Mouse (Mus musculus) hindbrain, embryonic 12.5 days (tissue): Measurements from ENCODE around the gene Thra. TPM values are rescaled to one million over a fixed set of nuclear protein-coding genes. Genes with fewer than 3 reads are reported as not detected.

Experiments used
- ATAC-seq: fragments of 200-750 bp; cut with Nextera tagmentation; 2 replicates; pipeline ENCODE4 v1.8.0; 2017; ENCODE audit warnings: moderate TSS enrichment; ENCODE audit not compliant: low FRiP score
- H3K27ac ChIP-seq: fragments of 300-500 bp; sonication (generic); 2 replicates; pipeline ENCODE4 v1.5.1; 2016; ENCODE audit warnings: mild to moderate bottlenecking
- H3K27me3 ChIP-seq: fragments of 300-500 bp; sonication (generic); 2 replicates; pipeline ENCODE4 v1.6.1; 2016; ENCODE audit warnings: mild to moderate bottlenecking
- H3K36me3 ChIP-seq: fragments of 300-500 bp; sonication (generic); 2 replicates; pipeline ENCODE4 v1.6.1; 2016; ENCODE audit warnings: mild to moderate bottlenecking
- H3K4me1 ChIP-seq: fragments of 300-500 bp; sonication (generic); 2 replicates; pipeline ENCODE4 v1.6.1; 2016
- H3K4me2 ChIP-seq: fragments of 300-500 bp; sonication (generic); replicated peaks from 2 replicates; pipeline ENCODE4 v1.6.1; 2016; ENCODE audit warnings: mild to moderate bottlenecking
- H3K4me3 ChIP-seq: fragments of 300-500 bp; sonication (generic); 2 replicates; pipeline ENCODE4 v1.5.1; 2016; ENCODE audit warnings: mild to moderate bottlenecking
- H3K9ac ChIP-seq: fragments of 300-500 bp; sonication (generic); 2 replicates; pipeline ENCODE4 v1.6.1; 2016; ENCODE audit warnings: mild to moderate bottlenecking, moderate library complexity
- H3K9me3 ChIP-seq: fragments of 300-500 bp; sonication (generic); replicated peaks from 2 replicates; pipeline ENCODE4 v1.6.1; 2016; ENCODE audit warnings: mild to moderate bottlenecking
- WGBS: fragments of 180-500 bp; shearing (Covaris S2); methylation state at CpG from one replicate; pipeline ENCODE4 v1.1.7; 2016; 5-methylcytosine and 5-hydroxymethylcytosine counted together
- polyA plus RNA-seq: library from polyadenylated mRNA; unstranded; fragments of >200 nt; fragmentation: Nextera tagmentation; extraction: Ambion mirVana; gene quantifications from 2 replicates; pipeline ENCODE4 v1.2.1, GENCODE M21; 2016

Thra gene
- polyA plus RNA-seq, 1 experiment from 2014 or later: 68.4 TPM

DNA sequence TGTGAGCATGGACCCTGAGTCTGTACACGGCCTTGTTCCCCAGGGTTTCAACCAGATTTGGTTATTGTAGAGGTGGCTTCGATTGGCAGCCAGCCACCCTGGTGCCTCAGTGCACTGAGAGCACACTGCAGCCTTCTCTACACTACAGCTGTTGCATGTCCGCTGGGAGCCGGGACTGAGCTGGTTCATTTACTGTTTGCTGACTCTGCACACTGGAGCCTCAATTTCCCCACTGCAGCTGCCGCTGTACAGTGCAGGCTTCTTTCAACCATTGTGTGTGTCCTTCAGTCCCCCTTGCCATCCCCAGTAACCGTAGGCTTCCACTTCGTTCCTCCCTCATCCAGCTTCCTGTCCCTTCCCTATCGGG, 429 bp upstream of the Thra start:
- H3K36me3 ChIP-seq: no peaks in the 10 kb centered on the region

DNA sequence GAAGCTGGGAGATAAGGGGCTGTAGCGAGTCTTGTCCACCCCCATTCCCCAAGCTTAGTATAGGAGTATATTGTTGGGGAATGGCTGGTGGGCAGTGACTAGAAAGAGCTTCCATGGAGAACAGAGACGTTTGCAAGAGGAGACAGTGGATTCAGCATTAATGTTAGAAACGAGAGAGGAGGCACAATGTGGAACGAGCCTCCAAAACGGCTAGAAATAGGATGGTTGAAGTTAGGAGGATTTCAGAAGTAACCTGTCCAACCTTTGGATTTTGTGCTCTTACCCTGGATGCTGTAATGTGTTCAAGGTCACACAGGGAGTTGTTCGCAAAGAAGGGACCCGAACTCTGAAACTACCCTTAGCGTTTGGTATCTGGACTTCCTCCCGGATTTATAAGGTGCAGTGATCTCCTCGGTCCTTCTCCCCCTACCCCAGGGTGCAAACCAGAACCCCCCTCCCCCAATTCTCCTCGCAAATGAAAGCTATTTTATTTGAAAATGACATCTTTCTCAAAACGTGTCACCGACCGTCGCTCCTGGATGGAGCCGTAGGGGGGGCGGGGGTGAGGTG, 698 bp downstream of the Thra start:
- H3K9me3 ChIP-seq: no peaks in the 10 kb centered on the region
- H3K4me2 ChIP-seq: peak overlapping the region; percentile 88
- H3K4me3 ChIP-seq: peak overlapping the region; percentile 83
- no peaks in the 10 kb centered on the region for H3K27me3 ChIP-seq
- H3K36me3 ChIP-seq: no peaks in the 10 kb centered on the region
- under 1% methylated on average over 17 of the region's 17 CpGs for WGBS
- H3K9ac ChIP-seq: peak overlapping the region; percentile 94
- peaks cover 70% of the 10 kb centered on the region for H3K4me1 ChIP-seq
- peak overlapping the region; percentile 99 for H3K27ac ChIP-seq
- ATAC-seq: no peak

More for the DNA sequence above, 429 bp upstream of the Thra start:
- H3K4me3 ChIP-seq: peak overlapping the region; percentile 83
- H3K4me1 ChIP-seq: peaks cover 59% of the 10 kb centered on the region
- H3K9ac ChIP-seq: 0 out of 2 replicates have a peak overlapping the region, but pooled peaks have one; percentile 94
- no peaks in the 10 kb centered on the region for H3K27me3 ChIP-seq
- 0 out of 2 replicates have a peak, but pooled peaks have one; percentile 9 for ATAC-seq
- WGBS: 4% methylated on average over 8 of the region's 8 CpGs
- peak overlapping the region; percentile 88 for H3K4me2 ChIP-seq
- H3K9me3 ChIP-seq: no peaks in the 10 kb centered on the region
- H3K27ac ChIP-seq: peak overlapping the region; percentile 99

DNA sequence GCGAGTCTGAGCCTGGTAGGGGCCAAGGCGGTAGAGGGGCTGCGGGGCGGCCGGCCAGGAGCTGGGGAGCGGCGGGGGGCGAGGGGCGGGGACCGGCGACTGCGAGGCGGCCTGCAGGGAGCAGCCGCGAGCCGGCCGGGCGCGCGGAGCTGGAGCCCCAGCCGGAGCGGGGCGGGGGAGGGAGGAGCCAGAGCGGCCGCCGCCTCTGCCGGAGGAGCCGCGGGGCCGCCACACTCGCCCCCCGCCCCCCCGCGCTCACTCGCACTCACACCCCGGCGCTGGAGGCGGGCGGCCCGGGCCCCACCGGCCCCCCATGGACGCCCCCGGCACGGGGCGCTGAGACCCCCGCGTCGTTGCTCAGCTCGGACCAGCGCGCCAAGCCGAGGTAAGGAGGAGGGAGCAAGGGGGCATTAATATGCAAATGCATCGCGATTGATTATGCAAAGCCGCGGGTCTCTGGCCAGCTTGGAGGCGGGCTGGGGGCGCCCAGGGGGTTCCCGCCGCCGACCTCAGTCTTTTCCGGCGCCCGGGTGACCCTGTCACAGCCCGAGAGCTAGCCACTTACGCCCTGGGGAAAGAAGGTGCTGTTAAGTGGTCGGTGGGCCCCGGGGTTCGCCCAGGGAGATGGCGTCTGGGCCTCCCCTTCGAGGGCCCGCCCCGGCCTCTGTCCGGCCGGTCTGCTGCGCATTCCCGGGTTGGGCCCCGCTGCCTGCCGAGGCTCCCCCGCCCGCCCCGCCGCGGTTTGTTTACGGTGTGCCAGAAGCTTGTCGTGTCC, 1.4 kb downstream of the Thra start:
- H3K4me3 ChIP-seq: peak overlapping the region; percentile 83
- no peaks in the 10 kb centered on the region for H3K9me3 ChIP-seq
- peaks cover 77% of the 10 kb centered on the region for H3K4me1 ChIP-seq
- peak overlapping the region; percentile 94 for H3K9ac ChIP-seq
- H3K27ac ChIP-seq: peak overlapping the region; percentile 99
- WGBS: under 1% methylated on average over 58 of the region's 86 CpGs
- no peaks in the 10 kb centered on the region for H3K36me3 ChIP-seq
- no peaks in the 10 kb centered on the region for H3K27me3 ChIP-seq
- peak overlapping the region; percentile 88 for H3K4me2 ChIP-seq
- peak; percentile 71 for ATAC-seq

DNA sequence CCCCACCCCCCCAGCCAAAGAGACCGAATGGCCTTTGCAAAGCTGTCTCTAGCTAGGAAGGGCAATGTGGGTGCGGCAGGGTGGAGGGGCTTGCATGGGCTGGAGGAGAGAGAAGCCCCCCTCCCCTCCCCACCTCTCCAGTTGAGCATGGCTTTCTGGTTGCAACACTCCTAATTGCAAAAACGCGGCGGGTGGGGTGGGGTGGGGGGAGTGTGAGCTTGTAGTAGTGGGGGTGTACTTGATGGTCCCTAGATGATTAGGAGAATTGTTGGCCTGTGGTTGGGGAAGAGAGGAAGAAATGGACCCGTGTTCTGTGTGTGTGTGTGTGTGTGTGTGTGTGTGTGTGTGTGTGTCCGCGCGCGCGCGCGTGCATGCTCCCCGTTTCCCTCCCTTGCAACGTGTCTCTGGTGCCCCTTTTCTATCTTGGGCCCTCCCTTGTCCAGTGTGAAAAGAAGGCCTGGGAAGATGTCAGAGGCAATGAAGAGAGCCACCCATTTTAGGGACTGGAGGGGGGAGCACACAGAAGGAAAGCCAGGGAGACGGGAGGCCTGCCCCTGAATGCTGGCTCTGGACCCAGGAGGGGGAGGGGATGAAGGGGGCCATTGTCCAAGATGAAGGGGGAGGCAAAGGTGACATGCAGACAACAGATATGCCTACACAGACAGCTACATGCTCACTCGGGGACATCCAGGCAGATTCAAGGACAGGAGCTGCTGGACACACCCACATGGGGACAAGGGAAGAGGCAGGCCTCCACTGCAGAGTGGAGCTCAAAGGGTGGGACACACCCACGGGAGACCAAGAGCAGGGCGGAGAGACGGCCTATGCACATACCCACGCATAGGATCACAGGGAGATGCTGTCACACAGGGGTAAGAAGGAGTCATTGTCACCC, 2.2 kb downstream of the Thra start:
- ATAC-seq: peak; percentile 10; the same call in 1 of the 2 replicates
- Histone ChIP-seq H3K9ac (peak overlapping the region; percentile 94), H3K4me3 (peak overlapping the region; percentile 83), H3K4me2 (peak overlapping the region; percentile 88), H3K9me3 (no peaks in the 10 kb centered on the region), H3K4me1 (peaks cover 85% of the 10 kb centered on the region), H3K27me3 (no peaks in the 10 kb centered on the region), H3K27ac (peak overlapping the region; percentile 99), H3K36me3 (no peaks in the 10 kb centered on the region)
- 3% methylated on average over 13 of the region's 21 CpGs for WGBS

DNA sequence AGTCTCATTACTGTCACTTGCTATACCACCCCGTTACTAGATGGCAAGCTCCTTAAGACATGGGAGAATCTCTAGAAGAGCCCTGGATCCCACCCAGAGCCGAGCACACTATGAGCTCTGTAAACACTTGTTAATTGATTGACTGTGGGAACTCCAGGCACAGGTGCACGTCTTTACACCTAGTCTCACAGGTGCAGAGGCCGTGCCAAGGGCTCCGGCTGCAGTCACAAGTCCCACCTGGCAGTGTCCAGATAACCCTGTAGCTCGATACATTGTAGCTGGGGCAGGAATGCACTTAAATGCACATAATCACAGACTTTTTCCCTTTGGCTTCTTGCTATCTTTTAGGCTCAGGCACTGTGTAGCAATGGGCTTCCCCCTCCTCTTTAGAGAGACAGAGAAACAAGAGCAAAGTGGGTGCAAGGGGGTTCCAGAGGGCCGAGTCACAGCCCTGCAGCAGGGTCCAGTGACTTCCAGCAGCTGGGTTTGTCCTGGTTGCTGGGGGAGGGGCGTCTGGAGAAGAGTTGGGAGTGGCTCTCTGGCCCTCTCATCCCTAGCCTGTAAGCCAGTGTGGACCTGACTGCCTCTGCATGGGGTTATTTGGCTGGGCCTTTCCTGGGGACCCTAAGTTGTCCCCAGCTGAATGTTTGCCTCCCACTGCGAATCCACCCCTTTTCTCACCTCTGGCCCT, 3.4 kb downstream of the Thra start:
- Histone ChIP-seq H3K9ac (peak overlapping the region; percentile 94), H3K27me3 (no peaks in the 10 kb centered on the region), H3K27ac (peak overlapping the region; percentile 99), H3K36me3 (no peaks in the 10 kb centered on the region), H3K4me1 (peaks cover 88% of the 10 kb centered on the region), H3K4me3 (peak overlapping the region; percentile 83), H3K4me2 (peak overlapping the region; percentile 88), H3K9me3 (no peaks in the 10 kb centered on the region)
- no peak for ATAC-seq
- WGBS: 5% methylated on average over 9 of the region's 9 CpGs

DNA sequence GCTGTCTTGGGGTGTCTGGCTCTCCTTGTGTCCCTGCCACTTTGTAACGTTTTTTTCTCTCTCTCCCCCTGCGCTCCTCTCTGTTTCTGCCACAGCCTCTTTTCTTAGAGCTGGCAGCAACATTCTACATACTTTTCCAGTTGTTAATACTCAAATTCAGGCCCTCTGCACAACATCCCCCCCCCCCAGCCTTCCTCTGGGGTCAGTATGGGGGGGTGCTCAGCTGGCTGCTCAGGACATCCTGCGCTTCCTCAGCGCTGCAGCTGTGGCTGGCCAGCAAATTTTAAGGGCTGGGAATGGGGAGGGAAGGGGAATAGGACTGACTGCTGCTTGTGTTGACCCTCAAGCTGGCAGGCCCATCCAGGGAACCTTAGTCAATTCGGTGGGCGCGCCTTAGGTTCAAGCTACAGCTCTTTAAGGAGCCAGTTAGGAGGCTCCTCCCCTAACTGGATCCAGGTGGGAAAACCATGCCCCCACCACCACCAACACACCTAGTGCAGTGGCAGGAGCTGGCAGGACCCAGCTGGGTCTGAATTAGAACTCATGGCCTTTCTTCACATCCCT, 4.1 kb downstream of the Thra start:
- ATAC-seq: no peak
- H3K9ac ChIP-seq: peak overlapping the region; percentile 94
- H3K4me2 ChIP-seq: peak overlapping the region; percentile 88
- H3K4me3 ChIP-seq: peak overlapping the region; percentile 83
- peak overlapping the region; percentile 99 for H3K27ac ChIP-seq
- no peaks in the 10 kb centered on the region for H3K36me3 ChIP-seq
- H3K4me1 ChIP-seq: peaks cover 90% of the 10 kb centered on the region
- WGBS: 37% methylated on average over 7 of the region's 7 CpGs
- H3K9me3 ChIP-seq: no peaks in the 10 kb centered on the region
- no peaks in the 10 kb centered on the region for H3K27me3 ChIP-seq

DNA sequence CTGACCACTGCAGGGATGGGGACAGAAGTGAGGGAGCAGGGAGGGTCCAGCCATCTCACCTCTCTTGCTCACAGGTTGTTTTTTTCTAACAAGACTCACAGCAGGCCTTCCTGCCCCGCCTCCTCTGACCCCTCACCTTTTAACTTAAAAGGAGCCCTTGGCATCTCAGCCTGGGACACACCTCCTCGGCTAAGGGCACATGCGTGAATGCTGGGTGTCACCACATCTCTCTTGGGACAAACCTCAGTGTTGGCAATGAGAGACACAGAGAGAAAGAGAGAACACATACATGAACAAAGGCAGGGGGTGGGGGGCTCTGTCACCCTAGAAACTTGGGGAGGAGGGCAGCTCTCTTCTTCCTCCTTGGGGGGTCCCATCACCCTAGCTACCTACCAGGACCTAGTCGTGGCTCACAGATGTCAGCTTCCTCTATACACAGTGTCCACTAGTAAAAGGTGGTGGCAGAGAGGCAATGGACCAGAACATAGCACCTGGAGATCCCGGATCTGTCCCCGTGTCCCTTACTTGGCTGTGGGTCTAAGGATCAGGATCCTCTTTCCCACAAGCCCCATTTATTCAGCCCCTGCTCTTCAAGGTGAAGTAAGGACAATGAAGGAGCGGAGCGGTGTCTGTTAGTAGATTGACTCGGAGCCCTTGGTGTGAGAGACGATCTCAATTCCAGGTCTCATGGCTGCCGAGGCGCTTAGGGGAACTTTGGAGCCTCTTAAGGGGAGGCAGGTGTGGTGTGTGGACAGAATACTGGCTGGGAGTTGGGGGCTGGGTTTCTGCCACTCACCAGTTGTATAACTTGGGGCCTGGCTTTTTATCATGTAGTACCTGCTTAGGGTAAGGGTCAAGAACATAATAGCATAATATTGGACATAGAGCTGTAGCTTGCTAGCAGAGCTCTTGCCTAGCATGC, 5.8 kb downstream of the Thra start:
- H3K4me3 ChIP-seq: 0 out of 2 replicates have a peak overlapping the region, but pooled peaks have one; percentile 18
- WGBS: 42% methylated on average over 12 of the region's 12 CpGs
- no peaks in the 10 kb centered on the region for H3K9me3 ChIP-seq
- no peaks in the 10 kb centered on the region for H3K36me3 ChIP-seq
- ATAC-seq: no peak
- H3K4me1 ChIP-seq: peaks cover 90% of the 10 kb centered on the region
- H3K4me2 ChIP-seq: peak overlapping the region; percentile 88
- no peaks in the 10 kb centered on the region for H3K27me3 ChIP-seq
- H3K9ac ChIP-seq: peak overlapping the region; percentile 61
- H3K27ac ChIP-seq: peak overlapping the region; percentile 97

DNA sequence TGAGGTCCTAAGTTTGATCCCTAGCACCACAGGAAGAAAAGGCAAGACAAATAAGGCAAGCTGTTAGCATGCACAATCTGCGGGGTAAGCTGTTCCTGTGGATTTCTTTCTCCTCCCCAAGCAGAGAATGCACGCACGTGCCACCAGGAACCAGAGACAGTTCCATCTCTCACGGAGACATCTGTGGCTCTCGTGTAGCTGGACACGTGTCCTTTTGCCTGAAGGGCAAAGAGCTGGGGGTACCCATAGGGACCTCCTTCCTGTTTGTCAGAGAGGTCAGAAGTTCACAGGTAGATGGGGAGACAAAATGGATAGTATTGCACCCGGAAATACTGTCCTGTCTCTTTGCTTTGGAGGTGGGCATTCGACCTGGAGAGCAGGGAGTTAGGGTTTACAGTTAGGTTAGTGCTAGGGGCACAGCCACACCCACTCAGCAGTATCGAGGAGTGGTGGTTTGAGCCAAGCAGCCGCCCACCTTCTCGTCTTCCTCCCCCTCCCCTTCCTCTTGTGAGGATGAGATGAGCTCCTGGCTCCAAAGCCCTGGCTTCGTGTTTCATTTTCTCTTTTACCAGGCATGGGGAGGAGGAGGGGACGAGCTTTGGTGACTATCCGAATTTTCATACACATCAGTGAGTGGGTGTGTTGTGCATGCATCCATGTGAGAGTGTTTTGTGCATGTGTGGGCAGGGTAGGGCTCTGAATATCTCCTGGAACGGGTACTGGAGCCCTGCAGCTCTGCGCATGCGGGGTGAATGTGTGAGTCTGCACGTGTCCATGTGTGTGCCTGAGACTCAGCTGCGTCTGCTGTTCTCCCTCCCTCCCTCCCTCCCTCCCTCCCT, 6.6 kb downstream of the Thra start:
- Histone ChIP-seq H3K9me3 (no peaks in the 10 kb centered on the region), H3K36me3 (no peaks in the 10 kb centered on the region), H3K27me3 (no peaks in the 10 kb centered on the region), H3K9ac (peak overlapping the region; percentile 61), H3K4me2 (peak overlapping the region; percentile 88), H3K27ac (peak overlapping the region; percentile 97), H3K4me1 (peaks cover 96% of the 10 kb centered on the region), H3K4me3 (peak overlapping the region; percentile 18)
- 9% methylated on average over 19 of the region's 19 CpGs for WGBS
- ATAC-seq: peak; percentile 33

DNA sequence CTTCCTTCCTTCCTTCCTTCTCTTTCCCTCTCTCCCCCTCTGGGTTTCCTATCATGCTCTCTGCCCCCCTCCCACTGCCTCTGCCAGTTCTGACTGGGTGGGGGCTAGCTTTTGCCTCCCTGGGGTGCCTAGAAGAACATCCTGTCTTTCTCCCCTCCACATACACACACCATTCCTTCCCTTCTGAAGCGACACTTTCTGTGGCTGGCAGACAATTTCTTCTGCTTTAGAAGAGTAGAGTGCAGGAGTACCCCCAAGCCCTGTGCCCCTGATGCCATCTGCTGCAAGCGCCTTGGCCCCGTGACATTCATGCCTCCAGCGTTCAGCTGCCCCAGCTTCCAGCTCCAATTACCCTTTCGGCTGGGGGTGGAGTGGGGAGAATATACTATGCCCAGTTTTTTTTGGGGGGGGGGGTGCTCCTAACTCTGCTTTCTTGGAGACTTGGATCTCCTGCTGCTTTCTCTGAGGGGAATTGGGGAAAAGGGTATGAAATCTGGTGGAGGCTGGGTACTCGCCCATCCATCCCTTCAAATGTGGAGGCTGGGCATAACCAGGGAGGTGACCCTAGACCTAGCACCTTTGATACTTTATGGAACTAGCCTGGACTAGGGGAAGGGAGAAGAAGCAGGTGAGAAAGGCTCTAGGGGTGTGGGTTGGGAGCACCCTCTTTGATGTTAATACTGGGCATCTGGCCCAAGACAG, 7.5 kb downstream of the Thra start:
- Histone ChIP-seq H3K4me2 (peak overlapping the region; percentile 88), H3K27me3 (no peaks in the 10 kb centered on the region), H3K9me3 (no peaks in the 10 kb centered on the region), H3K27ac (peak overlapping the region; percentile 97), H3K9ac (peak overlapping the region; percentile 61), H3K4me1 (peaks cover 98% of the 10 kb centered on the region), H3K4me3 (peak overlapping the region; percentile 18), H3K36me3 (peaks cover 1% of the 10 kb centered on the region)
- WGBS: 13% methylated on average over 6 of the region's 6 CpGs
- no peak for ATAC-seq
